Mouse (Mus musculus) MEL (cell line): ENCODE results near the gene Azi2. TPM values are rescaled to one million over a fixed set of nuclear protein-coding genes. Genes with fewer than 3 reads are reported as not detected.
A peak's percentile ranks its signal among the peaks of the same experiment; 100 is the strongest.

Source experiments
- DNase-seq: peaks from one replicate; pipeline ENCODE4 v3.0.0; 2011; ENCODE audit warnings: low read depth, low spot score
- H3K27ac ChIP-seq: 2 replicates; pipeline ENCODE4 v1.5.1; 2012; ENCODE audit warnings: low read depth, mild to moderate bottlenecking, control low read depth, low read length, moderate library complexity; ENCODE audit not compliant: control insufficient read depth
- H3K27me3 ChIP-seq, 2 experiments: fragments of 150-350 bp in 1 of 2; sonication (generic) in 1 of 2; 2 replicates each; pipeline ENCODE4 v1.6.1; 2012; ENCODE audit warnings: low read length in 2 of 2, mild to moderate bottlenecking in 2 of 2, improper control_type of control experiment in 1 of 2, moderate library complexity in 1 of 2; ENCODE audit not compliant: insufficient read depth in 2 of 2, control insufficient read depth in 1 of 2
- H3K36me3 ChIP-seq, 2 experiments: 2 replicates each; pipeline ENCODE4 v1.6.1; 2012 to 2014; ENCODE audit warnings: low read length in 2 of 2, improper control_type of control experiment in 1 of 2, inconsistent platforms in 1 of 2, mild to moderate bottlenecking in 1 of 2; ENCODE audit not compliant: insufficient read depth in 2 of 2, control insufficient read depth in 1 of 2
- H3K4me1 ChIP-seq, 2 experiments: fragments of 150-350 bp in 1 of 2; sonication (generic) in 1 of 2; 2 replicates each; pipeline ENCODE4 v1.6.1; 2012; ENCODE audit warnings: low read length in 2 of 2, improper control_type of control experiment in 1 of 2, mild to moderate bottlenecking in 1 of 2; ENCODE audit not compliant: insufficient read depth in 2 of 2, control insufficient read depth in 1 of 2
- H3K4me3 ChIP-seq, 2 experiments: fragments of 150-350 bp in 1 of 2; sonication (generic) in 1 of 2; 2 replicates each; pipeline ENCODE4 v1.5.1; 2012; ENCODE audit warnings: low read depth in 2 of 2, low read length in 2 of 2, mild to moderate bottlenecking in 2 of 2, moderate library complexity in 2 of 2, control low read depth in 1 of 2, improper control_type of control experiment in 1 of 2; ENCODE audit not compliant: control insufficient read depth in 1 of 2, insufficient read depth in 1 of 2
- H3K79me2 ChIP-seq: 2 replicates; pipeline ENCODE4 v1.6.1; 2012; ENCODE audit warnings: mild to moderate bottlenecking, low read length, moderate library complexity; ENCODE audit not compliant: control insufficient read depth, poor library complexity, insufficient read depth
- H3K9ac ChIP-seq: 2 replicates; pipeline ENCODE4 v1.6.1; 2012; ENCODE audit warnings: low read depth, mild to moderate bottlenecking, control low read depth, low read length, moderate library complexity; ENCODE audit not compliant: control insufficient read depth, poor library complexity, severe bottlenecking
- H3K9me3 ChIP-seq: fragments of 150-350 bp; sonication (generic); replicated peaks from 2 replicates; pipeline ENCODE4 v1.6.1; 2012; ENCODE audit warnings: mild to moderate bottlenecking, low read length, improper control_type of control experiment, moderate library complexity; ENCODE audit not compliant: insufficient read depth
- BHLHE40 ChIP-seq: IDR thresholded peaks from 2 replicates; pipeline ENCODE4 v1.6.1; 2012; ENCODE audit warnings: low read depth, mild to moderate bottlenecking, inconsistent platforms, low read length, improper control_type of control experiment, borderline replicate concordance
- CHD2 ChIP-seq: IDR thresholded peaks from 2 replicates; pipeline ENCODE4 v1.6.1; 2011; ENCODE audit warnings: low read length, improper control_type of control experiment
- CTCF ChIP-seq, 3 experiments: IDR thresholded peaks in 2 of 3; conservative IDR thresholded peaks in 1 of 3; 2 replicates each; pipeline ENCODE4 v1.5.1; 2011 to 2012; ENCODE audit warnings: low read length in 3 of 3, low read depth in 2 of 3, mild to moderate bottlenecking in 2 of 3, improper control_type of control experiment in 1 of 3, inconsistent platforms in 1 of 3, mixed read lengths in 1 of 3, moderate library complexity in 1 of 3; ENCODE audit not compliant: control insufficient read depth in 1 of 3, insufficient read depth in 1 of 3, poor library complexity in 1 of 3, severe bottlenecking in 1 of 3
- ELF1 ChIP-seq: IDR thresholded peaks from 2 replicates; pipeline ENCODE4 v1.6.1; 2014; ENCODE audit warnings: low read depth, mild to moderate bottlenecking, inconsistent platforms, low read length, improper control_type of control experiment, moderate library complexity
- EP300 ChIP-seq, 2 experiments: IDR thresholded peaks; 2 replicates each; pipeline ENCODE4 v1.6.1; 2011; ENCODE audit warnings: improper control_type of control experiment in 2 of 2, low read length in 2 of 2, low read depth in 1 of 2, mild to moderate bottlenecking in 1 of 2
- GATA1 ChIP-seq: IDR thresholded peaks from 2 replicates; pipeline ENCODE4 v1.6.1; 2011; ENCODE audit warnings: low read depth, low read length, improper control_type of control experiment
- MAZ ChIP-seq: IDR thresholded peaks from 2 replicates; pipeline ENCODE4 v1.6.1; 2012; ENCODE audit warnings: low read depth, mild to moderate bottlenecking, inconsistent platforms, low read length, improper control_type of control experiment
- MXI1 ChIP-seq: IDR thresholded peaks from 2 replicates; pipeline ENCODE4 v1.6.1; 2011; ENCODE audit warnings: mild to moderate bottlenecking, low read depth, low read length, improper control_type of control experiment
- NELFE ChIP-seq: IDR thresholded peaks from 2 replicates; pipeline ENCODE4 v1.6.1; 2011; ENCODE audit warnings: low read depth, low read length, improper control_type of control experiment
- POLR2A ChIP-seq, 2 experiments: IDR thresholded peaks; 2 replicates each; pipeline ENCODE4 v1.6.1; 2011 to 2012; ENCODE audit warnings: low read length in 2 of 2, mild to moderate bottlenecking in 2 of 2, control low read depth in 1 of 2, improper control_type of control experiment in 1 of 2, low read depth in 1 of 2, moderate library complexity in 1 of 2; ENCODE audit not compliant: control insufficient read depth in 1 of 2, insufficient read depth in 1 of 2, poor library complexity in 1 of 2
- POLR2AphosphoS2 ChIP-seq: IDR thresholded peaks from 2 replicates; pipeline ENCODE4 v1.6.1; 2011; ENCODE audit warnings: low read length, improper control_type of control experiment
- RAD21 ChIP-seq: IDR thresholded peaks from 2 replicates; pipeline ENCODE4 v1.6.1; 2011; ENCODE audit warnings: mild to moderate bottlenecking, low read depth, low read length, improper control_type of control experiment
- SIN3A ChIP-seq: IDR thresholded peaks from 2 replicates; pipeline ENCODE4 v1.6.1; 2012; ENCODE audit warnings: low read length, improper control_type of control experiment, inconsistent platforms
- SMC3 ChIP-seq: IDR thresholded peaks from 2 replicates; pipeline ENCODE4 v1.6.1; 2011; ENCODE audit warnings: low read depth, low read length, improper control_type of control experiment
- TAL1 ChIP-seq: IDR thresholded peaks from 2 replicates; pipeline ENCODE4 v1.6.1; 2012; ENCODE audit warnings: mild to moderate bottlenecking, inconsistent platforms, low read length, moderate library complexity, mixed read lengths
- TCF12 ChIP-seq: IDR thresholded peaks from 2 replicates; pipeline ENCODE4 v1.6.1; 2014; ENCODE audit warnings: low read depth, mild to moderate bottlenecking, inconsistent platforms, low read length, improper control_type of control experiment, moderate library complexity
- USF2 ChIP-seq, 2 experiments: IDR thresholded peaks; 2 replicates each; pipeline ENCODE4 v1.6.1; 2011 to 2012; ENCODE audit warnings: improper control_type of control experiment in 2 of 2, low read length in 2 of 2, borderline replicate concordance in 1 of 2, inconsistent platforms in 1 of 2, low read depth in 1 of 2, mild to moderate bottlenecking in 1 of 2; ENCODE audit not compliant: insufficient read depth in 1 of 2
- ZC3H11A ChIP-seq: IDR thresholded peaks from 2 replicates; pipeline ENCODE4 v1.6.1; 2012; ENCODE audit warnings: low read depth, mild to moderate bottlenecking, inconsistent platforms, low read length, improper control_type of control experiment
- ZKSCAN1 ChIP-seq: IDR thresholded peaks from 2 replicates; pipeline ENCODE4 v1.6.1; 2012; ENCODE audit warnings: low read depth, mild to moderate bottlenecking, inconsistent platforms, low read length, improper control_type of control experiment, moderate library complexity
- polyA plus RNA-seq, 2 experiments: library from polyadenylated mRNA; stranded (reverse) in 1 of 2; unstranded in 1 of 2; fragments of >175 nt in 1 of 2; fragments of >200 nt in 1 of 2; gene quantifications; 2 replicates each; pipeline versions ENCODE4 v1.2.1 to v1.2.4; 2012; ENCODE audit warnings: low replicate concordance in 2 of 2, low read depth in 1 of 2; ENCODE audit not compliant: insufficient read length in 2 of 2, insufficient read depth in 1 of 2, missing spikeins in 1 of 2
- total RNA-seq: library from RNA; depleted of rRNA; stranded (reverse); fragments of 300-350 nt; gene quantifications from 2 replicates; pipeline ENCODE4 v1.2.3, GENCODE M21; 2012

Gene Azi2
- total and polyA plus RNA-seq, 3 experiments = 51.8 to 546 (median 60.7) TPM

GRCm38 (mm10) chr9:118083834-118084233 lies 43.5 kb downstream of the Azi2 start:
- TF ChIP-seq BHLHE40 (no peak), GATA1 (0 out of 2 replicates have a peak, but pooled peaks have one; percentile 2)
- peaks cover 0 to 6% of the 10 kb centered on the region in 2 experiments; a peak in 2 of 4 replicates for H3K36me3 ChIP-seq
- no peak overlapping the region for H3K27ac ChIP-seq

GRCm38 (mm10) chr9:118099395-118099794 lies 59.1 kb downstream of the Azi2 start:
- no peaks in the 10 kb centered on the region for H3K36me3 ChIP-seq
- H3K4me1 ChIP-seq = no peaks in the 10 kb centered on the region
- DNase-seq = peak; percentile 53
- no peaks in the 10 kb centered on the region for H3K9me3 ChIP-seq
- H3K27me3 ChIP-seq = no peaks in the 10 kb centered on the region
- no peak overlapping the region for H3K9ac ChIP-seq
- no peak for TF ChIP-seq USF2 (IDR thresholded peaks at IDR 0.05; ENCODE audit: borderline replicate concordance in 1 of 2, insufficient read depth in 1 of 2, low read depth in 1 of 2, low read length in 2 of 2)
- no peak for TF ChIP-seq POLR2A (IDR thresholded peaks at IDR 0.05; ENCODE audit: control insufficient read depth in 1 of 2, insufficient read depth in 1 of 2, low read depth in 1 of 2, low read length in 2 of 2, poor library complexity in 1 of 2)
- no peak for TF ChIP-seq CHD2
- TF ChIP-seq ZC3H11A = peak; percentile 49
- no peak for TF ChIP-seq ELF1
- peak; percentile 60 for TF ChIP-seq SMC3
- no peak for TF ChIP-seq MXI1
- TF ChIP-seq CTCF (IDR thresholded peaks at IDR 0.05 in 2 of 3, conservative IDR thresholded peaks at IDR 0.05 in 1 of 3; ENCODE audit: control insufficient read depth in 1 of 3, insufficient read depth in 1 of 3, low read depth in 2 of 3, low read length in 3 of 3, poor library complexity in 1 of 3, severe bottlenecking in 1 of 3) = peak in 2 of 3 experiments; percentile 19 to 66; a peak in 3 of 6 replicates
- TF ChIP-seq RAD21 = peak; percentile 73
- TF ChIP-seq MAZ = no peak
- TF ChIP-seq SIN3A = no peak
- TF ChIP-seq, all 39 proteins: peak for 4
- no peak overlapping the region for H3K27ac ChIP-seq
- no peak overlapping the region for H3K4me3 ChIP-seq
- no peaks in the 10 kb centered on the region; the same call in 1 of the 2 replicates for H3K79me2 ChIP-seq

More at GRCm38 (mm10) chr9:118083834-118084233, 43.5 kb downstream of the Azi2 start:
- peak overlapping the region; percentile 85; the same call in 1 of the 2 replicates for H3K9ac ChIP-seq
- H3K4me1 ChIP-seq = peaks cover 0 to 5% of the 10 kb centered on the region in 2 experiments; a peak in 2 of 4 replicates
- peaks cover 1% of the 10 kb centered on the region; the same call in 1 of the 2 replicates for H3K79me2 ChIP-seq
- no peaks in the 10 kb centered on the region for H3K27me3 ChIP-seq
- H3K4me3 ChIP-seq = peak overlapping the region; percentile 6 to 89; a peak in 3 of 4 replicates
- no peaks in the 10 kb centered on the region for H3K9me3 ChIP-seq
- peak; percentile 14 for DNase-seq

- Histone ChIP-seq H3K4me1 (no peaks in the 10 kb centered on the region), H3K27me3 (no peaks in the 10 kb centered on the region), H3K79me2 (no peaks in the 10 kb centered on the region; the same call in 1 of the 2 replicates), H3K27ac (no peak overlapping the region), H3K4me3 (no peak overlapping the region), H3K9ac (no peak overlapping the region), H3K36me3 (peaks cover 0 to 1% of the 10 kb centered on the region in 2 experiments; a peak in 1 of 4 replicates), H3K9me3 (no peaks in the 10 kb centered on the region)
- no peak for DNase-seq
- TF ChIP-seq TAL1 = no peak
- TF ChIP-seq EP300 (IDR thresholded peaks at IDR 0.05; ENCODE audit: low read depth in 1 of 2, low read length in 2 of 2) = no peak
- TF ChIP-seq ZC3H11A = no peak
- TF ChIP-seq TCF12 = no peak
- TF ChIP-seq NELFE = no peak
- no peak for TF ChIP-seq BHLHE40
- TF ChIP-seq POLR2AphosphoS2 = no peak
- TF ChIP-seq SIN3A = no peak
- no peak for TF ChIP-seq CTCF (IDR thresholded peaks at IDR 0.05 in 2 of 3, conservative IDR thresholded peaks at IDR 0.05 in 1 of 3; ENCODE audit: control insufficient read depth in 1 of 3, insufficient read depth in 1 of 3, low read depth in 2 of 3, low read length in 3 of 3, poor library complexity in 1 of 3, severe bottlenecking in 1 of 3)
- TF ChIP-seq SMC3 = no peak
- TF ChIP-seq ZKSCAN1 = no peak
Observed at GRCm38 (mm10) chr9:118100484-118100883, 60.2 kb downstream of the Azi2 start.
